Mouse (Mus musculus): Measurements from ENCODE around the gene Alpk3.

DNA sequence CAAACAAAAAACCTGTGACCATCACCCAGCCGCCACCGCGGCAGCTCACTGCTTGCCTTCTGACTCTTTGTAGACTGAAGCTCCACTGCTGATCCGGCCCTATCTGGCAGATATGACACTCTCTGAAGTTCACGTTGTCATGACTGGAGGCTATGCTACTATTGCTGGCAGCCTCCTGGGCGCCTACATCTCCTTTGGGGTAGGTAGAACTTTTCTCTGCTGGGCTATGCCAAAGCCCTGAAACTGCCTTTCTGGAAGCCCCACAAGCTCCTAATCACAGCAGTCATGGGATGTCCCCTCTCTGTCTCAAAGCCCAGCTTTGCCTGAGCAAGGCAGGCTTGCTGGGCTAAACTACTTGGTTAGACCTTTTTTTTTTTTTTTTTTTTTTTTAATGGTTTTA is 95.9 kb downstream of the Alpk3 start:
- no peak for TF ChIP-seq CHD2 (IDR thresholded peaks at IDR 0.05; ENCODE audit: low read depth, low read length)
- no peak for TF ChIP-seq MAFK (IDR thresholded peaks at IDR 0.05; ENCODE audit: insufficient read depth, low read depth, low read length)
- no peak for TF ChIP-seq HCFC1 (IDR thresholded peaks at IDR 0.05; ENCODE audit: borderline replicate concordance, insufficient read depth, low read length)

Measured in ES-E14 (cell line).